Mouse (Mus musculus): ENCODE data around the gene Nfia.

The Nfia gene

DNA sequence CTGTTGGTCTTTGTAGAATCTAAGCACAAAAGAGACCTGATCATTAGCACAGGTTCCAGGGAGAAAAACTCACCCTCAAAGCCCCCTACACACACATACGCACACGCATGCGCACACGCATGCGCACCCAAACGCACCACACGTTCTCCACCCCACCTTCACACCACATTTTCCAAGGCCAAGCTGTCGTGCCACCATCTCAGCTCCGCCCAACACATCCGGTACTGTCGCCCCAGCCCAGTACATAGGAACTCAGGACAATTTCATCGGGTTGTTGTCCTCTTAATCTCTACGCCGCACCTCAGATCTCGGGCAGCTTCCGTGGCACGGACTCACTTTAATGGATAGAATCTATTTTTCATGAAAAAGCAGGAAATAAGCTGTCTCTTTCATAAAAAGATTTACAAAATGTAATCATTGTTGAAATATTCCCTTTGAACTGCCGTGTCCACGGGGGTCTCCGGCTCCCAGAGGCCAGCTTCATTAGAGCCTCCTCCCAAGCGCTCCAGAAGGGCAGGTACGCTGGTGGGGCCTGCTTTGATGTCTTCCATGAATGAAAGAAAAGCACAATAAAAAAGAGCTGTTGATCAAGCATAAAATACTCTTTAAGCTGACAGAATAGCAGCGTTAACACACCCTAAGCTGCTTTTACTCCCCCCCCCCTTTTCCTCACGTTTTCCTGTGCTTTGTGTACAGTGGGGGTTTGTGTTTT is 330.2 kb downstream of the Nfia start:
- DNase-seq (ENCODE audit: low spot score in 2 of 2) = no peak

DNA sequence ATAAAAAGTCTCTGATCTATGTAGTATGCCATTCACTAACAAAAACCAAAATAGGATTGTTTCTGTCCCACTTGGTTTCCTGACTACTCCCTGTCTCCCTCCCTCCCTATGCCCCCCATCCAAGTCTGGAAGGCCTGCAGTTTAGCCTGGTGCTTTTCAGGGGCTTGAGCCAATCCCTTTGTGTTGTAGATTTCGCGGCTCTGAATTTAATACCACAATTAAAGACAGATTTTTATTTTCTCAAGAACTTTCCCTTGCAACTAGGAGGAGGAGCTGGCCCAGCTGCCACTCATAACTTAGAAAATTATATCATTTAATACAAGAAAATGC is 330.8 kb downstream of the Nfia start:
- DNase-seq (ENCODE audit: low spot score in 2 of 2) = no peak

DNA sequence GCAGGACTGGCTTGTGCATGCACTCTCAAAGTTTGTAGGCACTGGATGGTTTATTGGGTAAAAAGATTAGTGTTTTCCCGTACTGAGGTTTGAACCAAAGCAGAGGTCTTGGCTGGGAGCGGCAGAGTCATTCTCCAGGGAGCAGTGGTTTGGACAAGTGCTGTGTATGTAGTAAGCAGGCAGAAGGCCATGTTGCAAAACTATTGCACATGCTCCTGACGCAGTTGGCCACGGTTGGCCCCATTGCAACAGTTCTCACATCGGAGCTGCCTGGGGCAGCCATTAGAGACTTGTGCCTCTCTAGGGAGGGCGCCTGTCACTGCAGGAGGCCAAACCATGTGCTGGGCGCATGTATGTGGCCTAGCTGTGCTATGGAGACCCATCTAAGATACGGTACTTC is 331.6 kb downstream of the Nfia start:
- DNase-seq (ENCODE audit: low spot score in 2 of 2) = no peak

DNA sequence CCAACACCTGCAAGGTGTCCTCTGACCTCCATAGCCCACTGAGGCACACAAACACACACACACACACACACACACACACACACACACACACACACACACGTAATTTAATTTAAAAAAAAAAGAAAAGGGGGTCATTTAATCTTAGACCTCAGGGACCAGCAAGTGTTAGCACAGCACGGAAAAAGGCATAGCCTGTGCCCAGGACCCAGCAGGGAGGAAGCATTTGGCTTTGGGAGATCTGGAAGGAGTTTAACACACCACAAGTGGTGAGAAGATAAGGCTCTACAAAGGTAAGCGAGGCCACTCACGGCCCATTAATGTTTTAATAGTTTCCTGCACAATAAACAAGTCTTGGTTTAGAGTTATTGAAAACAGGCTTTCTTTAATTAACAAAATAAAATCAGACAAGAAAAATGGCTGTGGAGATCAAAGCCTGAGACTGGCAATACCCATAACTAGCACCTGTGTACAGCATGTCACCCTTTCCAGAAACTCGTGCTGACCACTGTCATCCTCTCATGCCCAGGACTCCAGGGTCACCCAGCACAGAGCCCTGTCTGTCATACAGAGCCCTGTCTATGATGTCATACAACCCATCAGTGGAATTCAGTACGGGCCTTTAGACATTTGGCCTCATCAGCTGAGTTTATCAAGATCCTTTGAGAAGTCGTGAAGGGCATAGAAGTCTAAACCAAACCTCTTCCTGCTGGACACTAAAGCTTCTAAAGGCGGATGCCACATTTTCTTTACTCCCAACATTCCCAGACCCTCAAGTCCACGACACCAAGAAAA is 332.6 kb downstream of the Nfia start:
- no peak for DNase-seq (ENCODE audit: low spot score in 2 of 2)

DNA sequence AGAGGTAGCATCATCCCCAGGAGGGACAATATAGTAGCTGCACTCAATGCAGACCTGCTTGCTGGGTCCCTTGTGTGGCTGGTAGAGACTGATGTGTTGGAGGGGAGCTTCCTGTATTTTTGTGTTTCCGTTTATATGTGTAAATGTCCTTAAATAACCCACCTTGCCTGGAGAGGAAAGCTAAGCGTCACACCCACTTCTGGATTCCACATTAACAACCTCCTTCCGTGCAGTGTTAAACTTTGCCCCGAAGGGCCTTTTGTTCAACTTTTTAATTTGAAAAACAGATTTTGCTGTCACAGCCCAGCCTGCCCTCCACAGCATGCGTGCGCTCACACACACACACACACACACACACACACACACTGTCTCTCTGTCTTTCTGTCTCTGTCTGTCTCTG is 333.4 kb downstream of the Nfia start:
- DNase-seq (ENCODE audit: low spot score in 2 of 2) = no peak

DNA sequence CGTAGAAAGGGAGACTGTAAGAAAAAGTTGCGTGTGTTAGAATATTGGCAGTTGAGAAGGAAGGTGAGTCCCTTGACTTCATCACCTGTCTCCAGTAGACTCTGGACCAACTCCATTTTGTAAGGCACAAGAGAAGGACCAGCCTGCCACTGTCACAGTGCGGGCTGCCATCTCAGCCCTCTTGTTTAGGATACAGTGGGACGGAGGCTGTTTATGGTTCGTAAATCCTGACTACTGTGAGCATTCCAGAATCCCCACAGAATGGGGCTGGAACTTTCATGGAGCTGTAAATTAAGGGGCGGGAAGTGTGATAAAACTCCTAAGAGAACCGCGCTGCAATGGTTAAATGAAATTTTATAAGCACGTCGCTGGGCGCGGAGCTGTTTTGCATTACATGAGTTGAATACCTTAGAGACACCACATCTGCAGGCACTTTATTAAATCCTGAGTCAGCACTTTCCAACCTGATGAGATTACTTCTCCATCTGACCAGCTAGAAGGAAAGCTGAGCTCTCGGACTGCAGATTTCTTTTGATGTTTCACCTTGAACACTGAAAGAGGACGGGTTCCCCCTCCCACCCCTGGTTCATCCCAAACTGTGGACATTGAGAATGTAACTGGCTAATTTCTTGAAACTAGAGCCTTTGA is 334.0 kb downstream of the Nfia start:
- no peak for DNase-seq (ENCODE audit: low spot score in 2 of 2)

DNA sequence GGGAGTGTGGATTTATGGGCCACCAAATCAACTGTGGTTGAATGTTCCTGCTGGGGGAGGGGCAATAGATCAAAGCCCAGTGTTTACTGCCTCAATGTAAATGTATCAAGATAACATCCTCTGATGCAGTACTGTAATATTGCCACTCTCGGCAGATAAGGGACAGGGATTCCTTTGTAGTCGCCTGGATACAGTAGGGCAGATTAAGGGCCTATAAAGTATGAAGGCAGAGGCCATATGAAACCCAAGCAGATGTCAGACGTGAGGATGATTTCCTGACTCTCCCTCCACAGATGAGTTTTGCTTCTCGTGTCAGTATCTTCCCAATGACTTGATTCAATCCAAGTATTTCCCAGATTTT is 334.5 kb downstream of the Nfia start:
- DNase-seq (ENCODE audit: low spot score in 2 of 2) = no peak

DNA sequence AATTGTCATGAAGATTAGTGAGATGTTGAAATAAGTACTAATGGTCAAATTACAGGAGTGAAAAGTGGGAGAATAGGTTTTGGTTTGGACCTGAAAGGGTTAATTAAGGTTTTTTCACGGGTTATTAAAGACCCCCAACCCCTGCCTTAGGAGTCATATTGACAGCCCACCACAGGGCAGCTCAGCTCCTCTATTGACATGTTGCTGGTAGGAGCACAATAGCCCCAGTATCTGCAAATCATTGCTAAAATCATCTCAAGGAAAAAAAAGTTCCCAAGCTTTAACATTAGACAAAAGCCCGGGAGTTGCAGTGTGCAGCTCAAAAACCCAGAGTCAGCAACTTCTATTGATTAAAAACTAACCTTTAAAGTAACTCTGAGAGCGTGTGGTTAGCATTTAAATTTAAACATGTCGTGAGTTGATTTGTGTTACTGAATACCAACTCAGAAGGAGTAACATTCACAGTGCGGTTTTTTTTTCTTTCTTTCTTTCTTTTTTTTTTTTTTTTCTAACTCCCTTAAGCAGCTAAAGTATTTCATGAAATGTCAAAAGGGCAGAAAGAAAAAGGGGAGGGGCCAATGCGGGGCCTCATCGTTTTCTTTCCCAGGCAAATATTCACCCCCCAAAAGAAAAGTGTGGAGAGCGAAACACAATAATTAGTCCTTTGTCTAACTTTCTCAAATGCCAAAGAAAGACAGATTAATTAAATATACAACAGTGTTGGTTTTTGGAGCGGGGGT is 335.6 kb downstream of the Nfia start:
- no peak for DNase-seq (ENCODE audit: low spot score in 2 of 2)

DNA sequence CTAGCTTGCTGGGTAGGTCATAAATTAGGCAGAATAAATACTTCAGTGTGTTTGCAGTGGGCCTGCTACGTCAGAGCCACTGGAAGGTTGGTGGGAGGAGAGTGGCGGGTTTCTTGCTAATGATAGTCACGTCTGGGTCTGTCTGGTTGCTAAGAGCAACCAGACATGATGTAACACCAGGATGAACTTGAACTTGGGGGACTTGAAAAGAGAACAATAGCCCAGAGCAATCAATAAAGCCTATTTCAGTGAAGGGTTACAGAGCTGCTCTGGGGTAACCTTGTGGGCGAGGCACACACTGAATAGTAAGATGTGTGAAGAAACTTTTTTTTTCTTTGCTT is 336.1 kb downstream of the Nfia start:
- DNase-seq (ENCODE audit: low spot score in 2 of 2) = no peak

DNA sequence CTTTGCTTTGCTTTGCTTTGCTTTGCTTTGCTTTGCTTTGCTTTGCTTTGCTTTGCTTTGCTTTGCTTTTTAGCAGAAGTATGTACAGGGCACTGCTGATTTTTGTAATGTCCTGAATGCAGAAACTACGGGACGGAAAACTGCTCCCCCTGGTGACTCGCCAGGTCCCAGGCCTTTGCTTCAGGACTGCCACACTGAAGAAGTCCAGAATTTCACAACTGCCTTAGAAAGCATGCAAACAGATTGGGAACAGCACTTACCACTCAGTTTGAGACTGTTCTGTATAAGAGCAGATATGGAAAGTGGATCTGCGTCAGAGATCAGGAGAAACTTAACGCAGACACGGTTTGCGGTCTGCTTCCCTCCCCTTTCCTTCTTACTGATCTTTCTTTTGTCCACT is 336.5 kb downstream of the Nfia start:
- DNase-seq (ENCODE audit: low spot score in 2 of 2) = peak in 1 of 2 experiments; percentile 62

DNA sequence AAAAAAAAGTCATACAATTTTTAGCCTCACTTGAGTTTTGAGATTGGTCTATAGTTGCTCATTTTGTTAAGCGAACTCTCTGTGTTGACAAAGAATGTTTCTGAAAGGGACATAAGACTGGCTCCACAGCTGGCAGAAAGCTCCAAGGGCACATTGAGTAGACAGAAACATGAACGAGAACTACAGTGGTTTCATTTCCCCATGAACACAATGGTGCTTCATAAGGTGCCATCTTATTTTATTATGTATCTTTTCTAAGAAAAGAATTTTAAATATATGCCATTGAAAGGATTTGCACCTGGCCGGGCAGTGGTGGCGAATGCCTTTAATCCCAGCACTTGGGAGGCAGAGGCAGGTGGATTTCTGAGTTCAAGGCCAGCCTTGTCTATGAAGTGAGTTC is 337.4 kb downstream of the Nfia start:
- no peak for DNase-seq (ENCODE audit: low spot score in 2 of 2)

DNA sequence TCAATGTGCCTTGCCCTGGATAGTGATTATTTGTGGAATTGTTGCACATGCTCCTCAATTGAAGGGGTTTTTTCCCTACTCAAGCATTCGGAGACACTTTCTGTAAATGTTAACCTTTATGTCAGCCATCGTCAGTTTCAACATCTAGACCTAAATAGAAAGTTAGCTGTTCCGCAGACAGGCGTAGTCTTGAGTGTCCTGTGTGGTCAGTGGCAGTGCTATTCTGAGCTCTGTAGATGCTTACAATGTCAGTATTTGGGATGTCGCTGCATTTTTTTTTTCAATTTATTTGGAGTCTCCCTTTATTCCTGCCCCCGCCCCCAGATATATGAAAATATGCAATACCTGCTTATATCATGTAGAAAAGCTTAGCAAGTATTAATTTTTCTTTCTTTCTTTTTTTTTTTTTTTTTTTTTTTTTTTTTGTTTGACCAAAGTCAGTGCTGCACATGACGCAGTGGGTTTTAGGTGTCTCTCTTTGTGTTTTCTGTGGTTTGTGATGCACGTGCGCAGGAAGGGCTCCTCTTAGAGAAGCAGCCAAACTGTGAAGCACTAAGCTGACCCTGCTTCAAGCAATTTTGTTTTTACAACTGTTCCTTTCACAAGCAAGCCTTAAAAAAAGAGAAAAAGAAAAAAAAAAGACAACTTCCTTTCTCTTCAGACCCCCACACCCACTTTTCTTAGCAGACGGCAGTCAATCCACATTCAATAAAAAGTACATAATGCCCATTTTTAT is 340.9 kb downstream of the Nfia start:
- DNase-seq (ENCODE audit: low spot score in 2 of 2) = no peak

DNA sequence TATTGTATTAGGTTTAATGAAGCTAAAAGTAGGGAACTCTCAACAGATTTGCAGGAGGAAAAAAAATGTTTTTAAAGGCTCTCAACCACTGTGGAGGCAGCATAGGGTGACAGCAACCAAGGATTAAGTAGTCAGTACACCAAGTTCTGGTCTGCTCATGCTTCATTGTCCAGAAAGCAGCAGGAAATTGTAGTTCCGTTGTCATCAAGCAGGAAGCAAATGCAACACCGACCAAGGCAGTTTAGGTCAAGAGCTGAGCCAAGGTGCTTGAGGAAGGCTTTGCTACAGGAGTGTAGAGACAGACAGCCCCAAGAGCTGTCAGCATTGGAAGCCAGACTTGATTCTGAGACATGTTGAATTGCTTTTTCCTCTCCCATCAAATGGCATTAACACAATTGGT is 342.4 kb downstream of the Nfia start:
- no peak for DNase-seq (ENCODE audit: low spot score in 2 of 2)

DNA sequence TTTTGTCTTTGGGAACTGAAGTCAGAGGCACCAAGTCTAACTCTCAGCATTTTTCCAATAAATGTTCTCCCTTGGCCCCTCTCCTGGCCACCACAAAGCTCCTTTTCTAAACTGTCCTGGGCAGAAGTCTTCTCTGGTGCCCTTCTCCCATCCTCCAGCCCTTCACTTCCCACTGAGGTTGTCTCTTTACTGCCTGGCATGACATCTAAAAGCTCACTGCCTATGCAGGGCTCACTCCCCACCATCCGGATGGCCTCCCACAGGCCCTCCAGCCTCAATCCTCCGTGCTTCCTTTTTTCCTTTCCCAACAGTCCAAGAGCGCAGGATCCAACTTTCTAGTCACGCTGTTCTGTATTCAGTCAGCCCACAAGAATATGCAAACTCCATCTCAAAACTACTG is 342.9 kb downstream of the Nfia start:
- no peak for DNase-seq (ENCODE audit: low spot score in 2 of 2)

DNA sequence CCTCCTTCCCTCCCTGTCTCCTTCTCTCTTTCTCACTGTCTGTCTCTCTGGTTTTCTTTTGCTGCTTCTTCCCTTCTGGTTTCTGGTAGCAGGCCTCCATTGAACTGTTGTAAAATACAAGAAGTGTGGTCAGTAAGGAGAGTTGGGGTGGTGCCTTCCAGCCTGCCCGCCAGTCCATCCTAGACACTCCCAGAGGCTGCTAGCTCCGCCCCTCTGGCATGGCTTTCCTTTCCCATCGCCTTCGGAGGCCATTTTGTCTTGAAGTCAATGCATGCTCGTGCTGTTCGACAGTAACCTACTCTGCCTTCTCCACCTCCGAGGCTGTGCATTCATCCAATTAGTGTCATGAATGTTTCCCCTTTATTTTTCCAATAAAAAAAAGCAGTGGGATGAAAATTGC is 343.5 kb downstream of the Nfia start:
- no peak for DNase-seq (ENCODE audit: low spot score in 2 of 2)

DNA sequence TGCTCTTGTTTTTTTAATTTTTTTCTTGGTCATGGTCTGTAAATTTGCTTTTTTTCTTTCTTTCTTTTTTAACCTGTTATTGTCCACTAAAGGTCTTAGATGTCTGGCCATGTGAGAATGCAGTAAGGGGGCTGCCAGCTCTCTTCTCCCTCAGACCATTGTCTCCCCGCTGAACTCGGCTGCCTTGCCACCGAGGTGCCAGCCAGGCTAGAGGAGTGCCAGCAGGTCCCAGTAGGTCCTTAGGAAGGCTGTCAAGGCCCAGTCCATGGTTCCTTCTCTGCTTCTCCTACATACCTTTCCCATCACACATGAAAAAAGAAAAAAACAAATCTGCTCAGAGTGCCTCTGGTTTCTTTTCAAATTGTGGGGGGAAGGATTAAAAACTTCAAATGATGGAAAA is 345.6 kb downstream of the Nfia start:
- DNase-seq (ENCODE audit: low spot score in 2 of 2) = no peak

DNA sequence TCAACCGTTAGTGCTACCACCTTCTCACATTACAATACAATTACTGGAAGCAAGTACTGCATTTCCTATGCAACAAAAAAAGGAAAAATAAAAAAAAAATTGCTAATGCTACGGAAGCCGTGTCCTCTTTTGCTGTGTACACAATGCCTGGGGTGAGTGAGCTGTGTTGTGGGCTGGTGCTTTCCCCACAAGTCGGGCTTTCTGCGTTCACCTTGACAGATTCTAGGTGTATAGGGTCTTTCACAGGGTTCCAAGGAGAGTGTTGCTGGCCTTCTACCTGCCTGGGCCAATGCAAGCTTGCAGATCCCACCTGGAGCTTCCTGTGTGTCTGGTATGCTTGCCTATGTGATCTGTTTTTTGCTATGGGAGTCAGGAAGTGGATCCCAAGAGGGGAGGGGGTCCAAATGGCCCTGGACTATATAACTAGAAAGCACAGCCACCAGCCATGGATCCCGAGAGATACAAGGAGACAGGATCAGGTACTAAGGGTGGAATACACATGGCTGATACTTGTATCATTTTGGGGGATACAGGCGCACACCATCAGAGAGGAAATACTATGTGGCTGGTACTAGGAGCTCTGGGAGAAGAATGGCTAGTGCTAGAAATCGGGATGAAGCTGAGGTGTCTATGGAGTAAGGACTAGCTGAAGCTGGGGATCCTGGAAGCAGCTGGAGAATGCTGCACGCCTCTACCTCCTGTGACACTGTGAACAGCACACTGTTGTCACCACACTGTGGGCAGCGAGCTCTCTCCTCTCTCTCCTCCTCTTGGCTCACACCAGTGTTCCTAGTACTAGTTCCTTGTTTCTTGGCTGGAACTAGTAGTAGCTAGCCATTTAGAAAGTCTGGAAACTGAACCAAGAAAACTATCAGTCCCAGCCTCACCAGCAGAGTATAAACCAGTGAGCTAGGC is 346.5 kb downstream of the Nfia start:
- no peak for DNase-seq (ENCODE audit: low spot score in 2 of 2)

DNA sequence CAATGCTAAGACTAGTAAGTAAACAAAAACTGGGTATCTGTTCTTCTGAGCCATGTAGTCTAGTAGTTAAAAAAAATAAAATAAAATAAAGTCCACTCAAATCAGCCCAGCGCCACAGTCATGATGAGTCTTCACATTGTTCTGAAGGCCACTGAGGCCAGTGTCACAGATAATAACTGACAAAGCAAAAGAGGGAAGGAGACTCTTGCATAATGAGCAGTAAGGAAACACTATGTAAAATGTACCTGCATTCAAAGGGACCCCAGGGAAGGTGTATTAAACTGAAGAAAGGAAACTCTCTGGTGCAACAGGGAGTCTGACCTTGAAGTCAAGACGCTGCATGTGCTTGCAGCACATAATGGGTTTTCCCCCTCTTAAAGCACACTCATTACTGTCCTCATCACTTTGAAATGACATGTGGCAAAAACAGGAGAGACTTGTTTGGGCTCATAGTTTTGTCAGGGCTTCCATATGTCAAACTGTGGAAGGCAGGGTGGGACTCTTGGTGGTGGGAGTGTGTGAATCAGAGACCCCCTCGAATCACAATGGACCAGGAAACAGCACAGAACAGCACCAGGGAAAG is 347.5 kb downstream of the Nfia start:
- no peak for DNase-seq (ENCODE audit: low spot score in 2 of 2)

DNA sequence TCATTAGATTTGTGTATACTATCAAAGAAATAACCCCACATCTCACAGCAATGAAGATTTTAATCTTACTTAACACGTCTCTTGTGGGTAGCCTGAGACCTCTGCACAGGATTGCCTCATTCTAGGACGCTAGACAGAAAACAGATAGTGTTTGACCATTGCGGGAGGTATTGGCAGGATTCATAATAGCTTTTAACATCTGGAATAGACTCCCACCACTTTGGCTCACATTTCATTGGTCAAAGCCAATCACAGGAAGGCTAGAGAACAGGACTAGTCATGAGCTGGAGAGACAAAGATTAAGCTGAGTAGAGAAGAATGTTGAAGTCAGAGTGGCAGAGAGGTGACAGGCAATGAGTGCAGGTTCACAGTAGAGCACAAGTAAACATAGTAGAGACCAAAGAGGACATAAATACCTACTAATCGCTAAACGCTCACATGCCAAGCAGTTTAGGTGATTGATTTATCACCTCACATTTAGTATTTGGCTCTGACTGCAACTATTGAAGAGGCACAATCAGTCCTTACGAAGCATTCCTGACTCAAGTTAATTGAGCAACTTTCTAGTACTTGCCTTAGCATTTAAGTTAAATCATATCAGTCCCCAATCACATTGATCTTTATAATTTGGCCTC is 348.3 kb downstream of the Nfia start:
- DNase-seq (ENCODE audit: low spot score in 2 of 2) = no peak
